Mouse (Mus musculus): ENCODE results near the gene Cmtm4.

- TF ChIP-seq POLR2A (IDR thresholded peaks at IDR 0.05; ENCODE audit: borderline replicate concordance, insufficient read depth, low read length) (no peak), CTCF (IDR thresholded peaks at IDR 0.05; ENCODE audit: borderline replicate concordance, insufficient read depth, low read depth, low read length) (peak; percentile 19)
These were observed 21.8 kb downstream of the Cmtm4 start for GRCm38 (mm10) chr8:104373779-104374178.
